Mouse (Mus musculus) liver, adult 2 months (tissue): ENCODE measurements at regions not wholly inside any gene's neighbourhood (a gene's known extent, or its start where the extent isn't known, plus 50 kb on each side); places are given as distances from the start of the nearest gene placed in this dataset.

Source experiments
- DNase-seq: peaks from one replicate; pipeline ENCODE4 v3.0.0-alpha.2; 2011; ENCODE audit warnings: low read depth, low spot score; ENCODE audit errors: extremely low read depth
- H3K27ac ChIP-seq: fragments of 200-500 bp; replicated peaks from 2 replicates; pipeline ENCODE4 v1.5.1; 2012; ENCODE audit warnings: low read depth, mild to moderate bottlenecking, control low read depth, inconsistent platforms, low read length; ENCODE audit not compliant: insufficient read depth
- H3K27me3 ChIP-seq: fragments of 200-500 bp; 2 replicates; pipeline ENCODE4 v1.6.1; 2012; ENCODE audit warnings: mild to moderate bottlenecking, moderate library complexity, low read length, inconsistent platforms; ENCODE audit not compliant: control insufficient read depth, insufficient read depth
- H3K36me3 ChIP-seq: fragments of 200-500 bp; 2 replicates; pipeline ENCODE4 v1.6.1; 2012; ENCODE audit warnings: low read length, inconsistent platforms; ENCODE audit not compliant: control insufficient read depth, insufficient read depth
- H3K4me1 ChIP-seq: fragments of 200-500 bp; 2 replicates; pipeline ENCODE4 v1.6.1; 2011; ENCODE audit warnings: low read length; ENCODE audit not compliant: control insufficient read depth, insufficient read depth
- H3K4me3 ChIP-seq: fragments of 200-500 bp; 2 replicates; pipeline ENCODE4 v1.5.1; 2011; ENCODE audit warnings: low read depth, mild to moderate bottlenecking, control low read depth, low read length, moderate library complexity; ENCODE audit not compliant: insufficient read depth
- H3K79me2 ChIP-seq: fragments of 200-500 bp; 2 replicates; pipeline ENCODE4 v1.6.1; 2012; ENCODE audit warnings: inconsistent platforms, mild to moderate bottlenecking, low read length, moderate library complexity; ENCODE audit not compliant: control insufficient read depth, insufficient read depth
- H3K9ac ChIP-seq: fragments of 200-500 bp; 2 replicates; pipeline ENCODE4 v1.6.1; 2012; ENCODE audit warnings: low read depth, mild to moderate bottlenecking, control low read depth, inconsistent platforms, low read length
- CTCF ChIP-seq: fragments of 200-500 bp; IDR thresholded peaks from 2 replicates; pipeline ENCODE4 v1.5.1; 2011; ENCODE audit warnings: low read depth, low read length, control low read depth
- POLR2A ChIP-seq: fragments of 200-500 bp; IDR thresholded peaks from 2 replicates; pipeline ENCODE4 v1.6.1; 2011; ENCODE audit warnings: low read length, control low read depth; ENCODE audit not compliant: insufficient read depth; ENCODE audit errors: extremely low read depth
- WGBS: fragments of 180-500 bp; shearing (Covaris S2); methylation state at CpG from one replicate; pipeline ENCODE4 v1.1.7; 2018; 5-methylcytosine and 5-hydroxymethylcytosine counted together

DNA sequence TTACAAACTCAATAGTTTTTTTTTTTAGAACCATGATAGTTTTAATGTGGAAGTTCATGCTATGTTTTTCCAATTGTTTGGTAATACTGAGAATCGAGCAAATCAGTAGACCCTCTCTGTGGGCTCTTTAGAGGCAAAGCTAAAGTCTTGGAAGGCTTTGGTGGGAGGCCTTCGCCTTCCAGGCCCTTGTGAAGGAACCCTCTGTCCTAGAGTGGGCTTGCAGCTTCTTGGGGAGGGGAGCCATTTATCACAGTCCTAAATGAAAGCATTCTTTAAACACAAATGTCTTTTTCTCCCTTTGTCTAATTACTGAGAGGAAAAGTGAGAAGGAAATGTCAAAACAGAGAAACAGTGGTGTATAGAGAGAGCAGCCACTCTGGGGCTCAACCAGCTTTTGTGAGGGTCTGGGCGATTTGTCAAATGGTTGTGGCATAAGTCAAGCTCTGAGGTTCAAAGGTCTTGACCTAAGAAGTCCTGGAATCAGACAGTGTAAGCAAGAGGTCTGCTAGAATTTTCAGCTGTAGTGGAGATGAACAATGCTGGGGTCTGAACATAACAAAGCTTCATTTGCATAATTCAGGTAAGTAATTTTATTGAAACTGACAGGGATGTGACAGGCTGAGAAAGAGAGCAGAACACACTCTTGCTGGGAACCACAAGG, 736.6 kb upstream of the Nr2f1 start:
- H3K27me3 ChIP-seq: no peaks in the 10 kb centered on the region
- no peak overlapping the region for H3K27ac ChIP-seq
- TF ChIP-seq CTCF: no peak
- H3K79me2 ChIP-seq: no peaks in the 10 kb centered on the region
- H3K36me3 ChIP-seq: no peaks in the 10 kb centered on the region
- 61% methylated on average over 3 of the region's 3 CpGs for WGBS
- DNase-seq: no peak
- H3K9ac ChIP-seq: no peak overlapping the region
- H3K4me3 ChIP-seq: no peak overlapping the region
- H3K4me1 ChIP-seq: no peaks in the 10 kb centered on the region

DNA sequence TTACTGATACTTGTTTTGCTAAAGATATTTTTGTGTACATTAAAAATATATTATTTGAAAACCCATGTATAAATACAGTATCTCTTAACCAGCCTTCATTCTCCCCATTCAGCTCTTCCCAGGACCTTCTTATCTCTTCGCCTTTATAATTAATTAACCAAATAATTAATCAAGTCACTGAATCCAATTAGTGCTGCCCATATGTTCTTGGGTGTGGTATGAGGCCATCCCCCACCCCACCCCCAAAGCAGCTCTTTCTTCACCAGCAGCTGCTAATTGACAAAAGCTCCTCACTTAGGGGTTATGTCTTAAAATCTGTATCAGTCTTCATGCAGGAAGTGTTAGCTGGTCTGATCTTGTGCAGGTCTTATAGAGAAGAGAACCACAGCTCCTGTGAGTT, 728.8 kb upstream of the Nr2f1 start:
- H3K9ac ChIP-seq: no peak overlapping the region
- H3K4me1 ChIP-seq: no peaks in the 10 kb centered on the region
- H3K4me3 ChIP-seq: no peak overlapping the region
- TF ChIP-seq POLR2A (no peak), CTCF (no peak)
- no peaks in the 10 kb centered on the region for H3K36me3 ChIP-seq
- DNase-seq: no peak
- no peak overlapping the region for H3K27ac ChIP-seq
- WGBS: 87% methylated on average over 1 of the region's 1 CpGs
- H3K27me3 ChIP-seq: no peaks in the 10 kb centered on the region
- no peaks in the 10 kb centered on the region for H3K79me2 ChIP-seq

DNA sequence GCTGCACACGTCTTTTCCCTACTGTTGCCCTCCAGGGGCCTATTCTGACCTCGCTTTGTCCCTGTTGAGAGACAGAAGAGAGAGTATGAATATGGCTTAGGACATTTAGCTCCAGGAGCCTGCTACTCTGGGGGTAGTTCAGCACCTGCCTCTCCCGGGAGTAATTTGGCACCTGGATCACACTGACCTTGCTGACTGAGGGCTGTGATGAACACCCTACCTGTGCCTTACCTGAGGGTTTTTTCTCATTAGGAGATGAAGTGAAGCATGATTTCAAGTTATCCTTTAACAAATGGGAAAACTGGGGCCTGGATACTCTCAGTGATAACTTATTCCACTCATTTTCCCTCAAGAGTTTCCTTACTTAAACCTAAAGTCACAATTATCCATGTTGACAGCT, 721.2 kb upstream of the Nr2f1 start:
- no peaks in the 10 kb centered on the region for H3K4me1 ChIP-seq
- no peak overlapping the region for H3K9ac ChIP-seq
- H3K27ac ChIP-seq: no peak overlapping the region
- no peak for DNase-seq
- no peaks in the 10 kb centered on the region for H3K79me2 ChIP-seq
- WGBS: 75% methylated on average over 3 of the region's 3 CpGs
- H3K4me3 ChIP-seq: no peak overlapping the region
- TF ChIP-seq CTCF (no peak), POLR2A (no peak)
- H3K36me3 ChIP-seq: no peaks in the 10 kb centered on the region
- no peaks in the 10 kb centered on the region for H3K27me3 ChIP-seq

GRCm38 (mm10) chr13:78909839-78910238, 710.3 kb upstream of the Nr2f1 start:
- Histone ChIP-seq H3K27ac (no peak overlapping the region), H3K27me3 (no peaks in the 10 kb centered on the region), H3K36me3 (no peaks in the 10 kb centered on the region), H3K4me3 (no peak overlapping the region), H3K79me2 (no peaks in the 10 kb centered on the region), H3K4me1 (no peaks in the 10 kb centered on the region), H3K9ac (no peak overlapping the region)
- DNase-seq: no peak
- TF ChIP-seq POLR2A (no peak), CTCF (no peak)
- WGBS: 23% methylated on average over 5 of the region's 5 CpGs

GRCm38 (mm10) chr13:78904102-78904501, 704.5 kb upstream of the Nr2f1 start:
- H3K4me3 ChIP-seq: no peak overlapping the region
- H3K27me3 ChIP-seq: no peaks in the 10 kb centered on the region
- H3K9ac ChIP-seq: no peak overlapping the region
- no peaks in the 10 kb centered on the region for H3K36me3 ChIP-seq
- TF ChIP-seq CTCF: no peak
- no peak for TF ChIP-seq POLR2A
- DNase-seq: no peak
- H3K79me2 ChIP-seq: no peaks in the 10 kb centered on the region
- no peaks in the 10 kb centered on the region for H3K4me1 ChIP-seq
- H3K27ac ChIP-seq: no peak overlapping the region

DNA sequence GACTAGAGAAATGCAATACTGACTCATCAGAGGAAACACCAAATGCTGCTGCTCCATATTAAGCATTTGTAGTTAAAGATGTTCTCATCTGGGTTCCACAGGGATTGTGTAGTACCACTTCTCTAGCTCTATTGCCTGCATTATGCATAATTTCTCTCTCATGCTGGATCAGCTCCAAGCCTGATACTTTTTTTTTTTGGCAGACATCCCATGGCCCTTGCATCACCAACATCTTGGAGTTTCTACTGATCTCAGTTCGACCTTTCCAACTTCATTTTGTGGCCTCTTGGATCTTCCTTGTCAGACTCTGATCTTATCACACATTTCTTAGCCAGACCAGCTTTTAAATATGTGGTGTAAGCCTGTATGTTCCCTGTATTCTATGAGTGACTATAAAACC, 701.1 kb upstream of the Nr2f1 start:
- no peaks in the 10 kb centered on the region for H3K4me1 ChIP-seq
- no peak for TF ChIP-seq CTCF
- no peak for TF ChIP-seq POLR2A
- no peaks in the 10 kb centered on the region for H3K79me2 ChIP-seq
- no peak overlapping the region for H3K9ac ChIP-seq
- no peaks in the 10 kb centered on the region for H3K27me3 ChIP-seq
- no peak for DNase-seq
- no peaks in the 10 kb centered on the region for H3K36me3 ChIP-seq
- 67% methylated on average over 1 of the region's 1 CpGs for WGBS
- H3K27ac ChIP-seq: no peak overlapping the region
- no peak overlapping the region for H3K4me3 ChIP-seq
